Mouse (Mus musculus) liver, embryonic 13.5 days (tissue): Measurements from ENCODE around the gene Hhip. TPM values are rescaled to one million over a fixed set of nuclear protein-coding genes. Genes with fewer than 3 reads are reported as not detected.

Source experiments
- ATAC-seq: fragments of 200-750 bp; cut with Nextera tagmentation; 2 replicates; pipeline ENCODE4 v1.8.0; 2017; ENCODE audit warnings: low read depth, mild to moderate bottlenecking, moderate number of reproducible peaks, moderate library complexity
- DNase-seq: peaks from one replicate; pipeline ENCODE4 v3.0.0; 2022
- H3K27ac ChIP-seq: fragments of 300-500 bp; sonication (generic); 2 replicates; pipeline ENCODE4 v1.5.1; 2015; ENCODE audit warnings: moderate library complexity, mild to moderate bottlenecking, inconsistent platforms
- H3K27me3 ChIP-seq: fragments of 300-500 bp; sonication (generic); 2 replicates; pipeline ENCODE4 v1.6.1; 2015; ENCODE audit warnings: mild to moderate bottlenecking, inconsistent platforms
- H3K36me3 ChIP-seq: fragments of 300-500 bp; sonication (generic); 2 replicates; pipeline ENCODE4 v1.6.1; 2015; ENCODE audit warnings: mild to moderate bottlenecking, inconsistent platforms
- H3K4me1 ChIP-seq: fragments of 300-500 bp; sonication (generic); replicated peaks from 2 replicates; pipeline ENCODE4 v1.6.1; 2015; ENCODE audit warnings: inconsistent platforms
- H3K4me2 ChIP-seq: fragments of 300-500 bp; sonication (generic); 2 replicates; pipeline ENCODE4 v1.6.1; 2015; ENCODE audit warnings: inconsistent platforms, mild to moderate bottlenecking, moderate library complexity
- H3K4me3 ChIP-seq: fragments of 300-500 bp; sonication (generic); replicated peaks from 2 replicates; pipeline ENCODE4 v1.5.1; 2015; ENCODE audit warnings: mild to moderate bottlenecking, inconsistent platforms
- H3K9ac ChIP-seq: fragments of 300-500 bp; sonication (generic); 2 replicates; pipeline ENCODE4 v1.6.1; 2015; ENCODE audit warnings: mild to moderate bottlenecking, inconsistent platforms
- H3K9me3 ChIP-seq: fragments of 300-500 bp; sonication (generic); replicated peaks from 2 replicates; pipeline ENCODE4 v1.6.1; 2016; ENCODE audit warnings: inconsistent platforms
- WGBS: fragments of 180-500 bp; shearing (Covaris S2); methylation state at CpG from one replicate; pipeline ENCODE4 v1.1.7; 2015; ENCODE audit not compliant: insufficient replicate concordance; 5-methylcytosine and 5-hydroxymethylcytosine counted together
- polyA plus RNA-seq: library from polyadenylated mRNA; unstranded; fragments of >200 nt; fragmentation: Nextera tagmentation; extraction: Ambion mirVana; gene quantifications from 2 replicates; pipeline ENCODE4 v1.2.1, GENCODE M21; 2015

The Hhip gene
- polyA plus RNA-seq, 1 experiment from 2014 or later: 1.5 TPM

DNA sequence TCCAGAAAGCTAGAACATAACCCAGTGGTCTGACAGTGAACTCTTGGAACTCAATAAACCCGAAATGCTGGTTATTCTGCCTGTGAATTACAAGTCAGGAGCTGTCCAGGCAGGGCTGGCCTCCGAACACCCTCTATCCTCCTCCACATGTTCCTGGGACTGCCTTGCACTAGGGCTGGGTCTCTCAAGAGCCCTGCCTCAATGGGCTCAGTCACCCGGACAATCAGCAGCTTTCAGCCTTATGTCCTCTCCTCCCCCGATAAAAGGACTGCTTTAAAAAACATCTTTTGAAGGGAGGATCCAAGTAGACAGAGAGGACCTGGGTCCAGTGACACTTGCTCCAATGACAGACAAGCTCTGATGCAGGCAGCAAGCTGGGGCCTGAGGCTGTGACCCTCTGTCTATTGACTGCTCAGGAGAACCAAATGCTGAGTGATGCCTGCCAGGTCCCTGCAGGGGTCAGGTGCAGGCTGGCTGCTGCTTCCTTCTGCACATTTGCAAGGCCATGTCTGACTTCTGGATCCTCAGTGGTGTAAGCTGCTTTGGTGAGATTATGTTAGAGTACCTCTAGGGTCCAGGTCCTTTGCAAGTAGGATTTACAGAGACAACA lies 20.1 kb downstream of the Hhip start:
- H3K4me3 ChIP-seq: no peak overlapping the region
- no peaks in the 10 kb centered on the region for H3K9me3 ChIP-seq
- DNase-seq (no peak), ATAC-seq (no peak)
- 55% methylated on average over 4 of the region's 4 CpGs for WGBS
- H3K36me3 ChIP-seq: no peaks in the 10 kb centered on the region
- H3K4me2 ChIP-seq: no peak overlapping the region
- H3K4me1 ChIP-seq: no peaks in the 10 kb centered on the region
- H3K9ac ChIP-seq: no peak overlapping the region
- H3K27me3 ChIP-seq: no peaks in the 10 kb centered on the region
- H3K27ac ChIP-seq: no peak overlapping the region

DNA sequence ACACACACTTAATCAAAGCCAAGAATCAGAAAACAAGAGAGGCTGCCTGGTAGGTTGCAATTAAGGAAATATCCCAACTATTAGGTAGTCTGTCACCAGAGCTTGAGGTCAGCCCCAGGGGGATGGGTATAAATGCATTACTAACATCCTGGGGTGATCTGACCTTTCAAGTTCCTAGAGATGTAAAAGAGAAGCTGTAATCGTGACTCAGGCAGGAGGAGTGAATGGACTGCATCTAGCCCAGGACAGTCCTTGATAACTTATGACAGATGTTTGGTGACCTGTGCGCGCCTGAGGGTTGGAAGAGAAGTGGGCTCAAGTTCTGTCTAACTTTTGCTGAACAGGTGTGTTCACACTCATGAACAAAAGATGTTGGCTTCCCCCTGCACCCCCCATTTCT lies 25.2 kb downstream of the Hhip start:
- no peak overlapping the region for H3K27ac ChIP-seq
- H3K4me3 ChIP-seq: no peak overlapping the region
- DNase-seq (no peak), ATAC-seq (no peak)
- no peak overlapping the region for H3K4me2 ChIP-seq
- H3K9me3 ChIP-seq: no peaks in the 10 kb centered on the region
- no peaks in the 10 kb centered on the region for H3K4me1 ChIP-seq
- 60% methylated on average over 3 of the region's 3 CpGs for WGBS
- H3K9ac ChIP-seq: no peak overlapping the region
- no peaks in the 10 kb centered on the region for H3K36me3 ChIP-seq
- no peaks in the 10 kb centered on the region for H3K27me3 ChIP-seq

GRCm38 (mm10) chr8:80031330-80032293 lies 26.2 kb downstream of the Hhip start:
- Histone ChIP-seq H3K4me3 (no peak overlapping the region), H3K4me2 (no peak overlapping the region), H3K4me1 (no peaks in the 10 kb centered on the region), H3K36me3 (no peaks in the 10 kb centered on the region), H3K27ac (no peak overlapping the region), H3K9me3 (no peaks in the 10 kb centered on the region), H3K27me3 (no peaks in the 10 kb centered on the region), H3K9ac (no peak overlapping the region)
- ATAC-seq: no peak
- WGBS: 56% methylated on average over 15 of the region's 15 CpGs
- no peak for DNase-seq

GRCm38 (mm10) chr8:80029631-80030030 lies 28.2 kb downstream of the Hhip start:
- no peak for DNase-seq
- ATAC-seq: no peak
- Histone ChIP-seq H3K27me3 (no peaks in the 10 kb centered on the region), H3K9ac (no peak overlapping the region), H3K4me2 (no peak overlapping the region), H3K4me1 (no peaks in the 10 kb centered on the region), H3K27ac (no peak overlapping the region), H3K36me3 (no peaks in the 10 kb centered on the region), H3K9me3 (no peaks in the 10 kb centered on the region), H3K4me3 (no peak overlapping the region)
- 55% methylated on average over 6 of the region's 6 CpGs for WGBS

DNA sequence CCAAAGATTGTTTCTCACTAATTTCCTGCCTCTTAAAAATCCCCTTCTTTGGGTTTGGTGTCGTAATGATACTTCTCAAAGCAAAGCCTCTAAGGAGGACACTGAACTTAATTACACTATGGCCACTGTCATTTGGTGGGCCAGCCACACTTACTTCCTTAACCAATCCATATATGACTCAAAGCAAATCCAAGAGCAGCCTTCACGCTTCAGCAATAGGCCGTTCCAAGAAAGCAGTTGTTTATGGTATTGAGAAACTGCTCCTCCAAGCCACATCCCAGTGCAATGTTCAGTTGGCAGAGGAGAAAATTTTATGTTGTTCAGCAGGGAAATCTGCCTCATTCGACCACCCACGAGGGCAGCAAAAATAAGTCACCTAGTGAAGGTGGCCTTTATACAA lies 37.3 kb downstream of the Hhip start:
- DNase-seq: no peak

GRCm38 (mm10) chr8:80015818-80016217 lies 42.0 kb downstream of the Hhip start:
- H3K36me3 ChIP-seq: no peaks in the 10 kb centered on the region
- H3K4me2 ChIP-seq: no peak overlapping the region
- ATAC-seq (no peak), DNase-seq (no peak)
- H3K4me1 ChIP-seq: no peaks in the 10 kb centered on the region
- whole genome bisulfite sequencing: 86% methylated on average over 2 of the region's 2 CpGs
- no peaks in the 10 kb centered on the region for H3K9me3 ChIP-seq
- H3K27me3 ChIP-seq: no peaks in the 10 kb centered on the region
- no peak overlapping the region for H3K9ac ChIP-seq
- H3K4me3 ChIP-seq: no peak overlapping the region
- no peak overlapping the region for H3K27ac ChIP-seq

More for the DNA sequence above, 37.3 kb downstream of the Hhip start:
- H3K4me3 ChIP-seq: no peak overlapping the region
- no peaks in the 10 kb centered on the region for H3K36me3 ChIP-seq
- H3K4me2 ChIP-seq: no peak overlapping the region
- no peaks in the 10 kb centered on the region for H3K4me1 ChIP-seq
- 71% methylated on average over 5 of the region's 5 CpGs for WGBS
- H3K9ac ChIP-seq: no peak overlapping the region
- H3K27ac ChIP-seq: no peak overlapping the region
- H3K27me3 ChIP-seq: no peaks in the 10 kb centered on the region
- H3K9me3 ChIP-seq: no peaks in the 10 kb centered on the region
- no peak for ATAC-seq

GRCm38 (mm10) chr8:80004421-80004820 lies 53.4 kb downstream of the Hhip start:
- Histone ChIP-seq H3K4me1 (no peaks in the 10 kb centered on the region), H3K4me2 (no peak overlapping the region), H3K36me3 (no peaks in the 10 kb centered on the region), H3K9me3 (no peaks in the 10 kb centered on the region), H3K9ac (no peak overlapping the region), H3K27ac (no peak overlapping the region), H3K27me3 (no peaks in the 10 kb centered on the region), H3K4me3 (no peak overlapping the region)
- DNase-seq (no peak), ATAC-seq (no peak)
- 63% methylated on average over 5 of the region's 5 CpGs for WGBS

- DNase-seq (no peak), ATAC-seq (no peak)
- Histone ChIP-seq H3K4me1 (no peaks in the 10 kb centered on the region), H3K9me3 (no peaks in the 10 kb centered on the region), H3K27ac (no peak overlapping the region), H3K4me2 (no peak overlapping the region), H3K4me3 (no peak overlapping the region), H3K36me3 (no peaks in the 10 kb centered on the region), H3K9ac (no peak overlapping the region), H3K27me3 (no peaks in the 10 kb centered on the region)
- WGBS: 58% methylated on average over 5 of the region's 5 CpGs
Measured at GRCm38 (mm10) chr8:80002313-80002712, 55.5 kb downstream of the Hhip start.

GRCm38 (mm10) chr8:79995075-79995474 lies 62.7 kb downstream of the Hhip start:
- WGBS: 58% methylated on average over 6 of the region's 6 CpGs
- Histone ChIP-seq H3K9ac (no peak overlapping the region), H3K27me3 (no peaks in the 10 kb centered on the region), H3K4me1 (no peaks in the 10 kb centered on the region), H3K9me3 (no peaks in the 10 kb centered on the region), H3K36me3 (no peaks in the 10 kb centered on the region), H3K4me2 (no peak overlapping the region), H3K4me3 (no peak overlapping the region), H3K27ac (no peak overlapping the region)
- ATAC-seq: no peak
- no peak for DNase-seq

- Histone ChIP-seq H3K36me3 (no peaks in the 10 kb centered on the region), H3K4me1 (no peaks in the 10 kb centered on the region), H3K9me3 (no peaks in the 10 kb centered on the region), H3K27ac (no peak overlapping the region), H3K4me2 (no peak overlapping the region), H3K9ac (no peak overlapping the region), H3K27me3 (no peaks in the 10 kb centered on the region), H3K4me3 (no peak overlapping the region)
- WGBS: 48% methylated on average over 1 of the region's 1 CpGs
- ATAC-seq (no peak), DNase-seq (no peak)
Measured at GRCm38 (mm10) chr8:79993507-79993906, 64.3 kb downstream of the Hhip start.

- Histone ChIP-seq H3K4me2 (no peak overlapping the region), H3K27me3 (no peaks in the 10 kb centered on the region), H3K9ac (no peak overlapping the region), H3K9me3 (no peaks in the 10 kb centered on the region), H3K27ac (no peak overlapping the region), H3K4me3 (no peak overlapping the region), H3K4me1 (no peaks in the 10 kb centered on the region), H3K36me3 (no peaks in the 10 kb centered on the region)
- ATAC-seq (no peak), DNase-seq (no peak)
- 59% methylated on average over 9 of the region's 9 CpGs for WGBS
Measured at GRCm38 (mm10) chr8:79992121-79992848, 65.5 kb downstream of the Hhip start.
